Mouse (Mus musculus): ENCODE results near the gene Zc2hc1b. TPM values are rescaled to one million over a fixed set of nuclear protein-coding genes. Genes with fewer than 3 reads are reported as not detected.

Gene Zc2hc1b
- total RNA-seq, 4 experiments from 2014 or later: not detected

GRCm38 (mm10) chr10:13172798-13173221 lies 5.0 kb downstream of the Zc2hc1b start:
- DNase-seq (ENCODE audit: low spot score in 2 of 2): no peak

- no peak for DNase-seq (ENCODE audit: low spot score in 2 of 2)
Observed at GRCm38 (mm10) chr10:13171461-13171860, 6.4 kb downstream of the Zc2hc1b start.

- no peak for DNase-seq (ENCODE audit: low spot score in 2 of 2)
Observed at GRCm38 (mm10) chr10:13170739-13171448, 6.9 kb downstream of the Zc2hc1b start.

GRCm38 (mm10) chr10:13168461-13168860 lies 9.4 kb downstream of the Zc2hc1b start:
- DNase-seq (ENCODE audit: low spot score in 2 of 2): no peak

GRCm38 (mm10) chr10:13162031-13162430 lies 15.8 kb downstream of the Zc2hc1b start:
- no peak for DNase-seq (ENCODE audit: low spot score in 2 of 2)

GRCm38 (mm10) chr10:13160913-13161312 lies 16.9 kb downstream of the Zc2hc1b start:
- no peak for DNase-seq (ENCODE audit: low spot score in 2 of 2)

- DNase-seq (ENCODE audit: low spot score in 2 of 2): no peak
Observed at GRCm38 (mm10) chr10:13155377-13155776, 22.4 kb downstream of the Zc2hc1b start.

- DNase-seq (ENCODE audit: low spot score in 2 of 2): no peak
Observed at GRCm38 (mm10) chr10:13152811-13153364, 24.9 kb downstream of the Zc2hc1b start.

GRCm38 (mm10) chr10:13151353-13151752 lies 26.5 kb downstream of the Zc2hc1b start:
- peak in 1 of 2 experiments; percentile 14 for DNase-seq (ENCODE audit: low spot score in 2 of 2)

GRCm38 (mm10) chr10:13150435-13150834 lies 27.4 kb downstream of the Zc2hc1b start:
- DNase-seq (ENCODE audit: low spot score in 2 of 2): no peak

- DNase-seq (ENCODE audit: low spot score in 2 of 2): no peak
Observed at GRCm38 (mm10) chr10:13140434-13140833, 37.4 kb downstream of the Zc2hc1b start.

- no peak for DNase-seq (ENCODE audit: low spot score in 2 of 2)
Observed at GRCm38 (mm10) chr10:13137906-13138305, 39.9 kb downstream of the Zc2hc1b start.

GRCm38 (mm10) chr10:13135751-13136150 lies 42.1 kb downstream of the Zc2hc1b start:
- DNase-seq (ENCODE audit: low spot score in 2 of 2): no peak

GRCm38 (mm10) chr10:13135276-13135675 lies 42.5 kb downstream of the Zc2hc1b start:
- no peak for DNase-seq (ENCODE audit: low spot score in 2 of 2)

GRCm38 (mm10) chr10:13133850-13134249 lies 44.0 kb downstream of the Zc2hc1b start:
- no peak for DNase-seq (ENCODE audit: low spot score in 2 of 2)

- no peak for DNase-seq (ENCODE audit: low spot score in 2 of 2)
Observed at GRCm38 (mm10) chr10:13127946-13128345, 49.9 kb downstream of the Zc2hc1b start.

GRCm38 (mm10) chr10:13127335-13127734 lies 50.5 kb downstream of the Zc2hc1b start:
- no peak for DNase-seq (ENCODE audit: low spot score in 2 of 2)

GRCm38 (mm10) chr10:13125811-13126210 lies 52.0 kb downstream of the Zc2hc1b start:
- DNase-seq (ENCODE audit: low spot score in 2 of 2): no peak

GRCm38 (mm10) chr10:13119300-13119699 lies 58.5 kb downstream of the Zc2hc1b start:
- DNase-seq (ENCODE audit: low spot score in 2 of 2): no peak

- DNase-seq (ENCODE audit: low spot score in 2 of 2): no peak
Observed at GRCm38 (mm10) chr10:13118770-13119102, 59.1 kb downstream of the Zc2hc1b start.

- DNase-seq (ENCODE audit: low spot score in 2 of 2): no peak
Observed at GRCm38 (mm10) chr10:13118024-13118769, 59.6 kb downstream of the Zc2hc1b start.

Measured in left cerebral cortex, adult 8-10 months (tissue).